Mouse (Mus musculus) midbrain, embryonic 11.5 days (tissue): Measurements from ENCODE around the gene Lsmem1. TPM values are rescaled to one million over a fixed set of nuclear protein-coding genes. Genes with fewer than 3 reads are reported as not detected.

ENCODE experiments used
- ATAC-seq: fragments of 200-750 bp; cut with Nextera tagmentation; 2 replicates; pipeline ENCODE4 v1.8.0; 2017; ENCODE audit warnings: moderate TSS enrichment, moderate library complexity; ENCODE audit not compliant: low FRiP score
- DNase-seq: peaks from one replicate; pipeline ENCODE4 v3.0.0; 2015; ENCODE audit warnings: low spot score; ENCODE audit errors: missing footprints
- H3K27ac ChIP-seq: fragments of 300-500 bp; sonication (generic); 2 replicates; pipeline ENCODE4 v1.5.1; 2014; ENCODE audit warnings: low read depth, low read length
- H3K27me3 ChIP-seq: fragments of 300-500 bp; sonication (generic); 2 replicates; pipeline ENCODE4 v1.6.1; 2014; ENCODE audit warnings: mild to moderate bottlenecking, low read length, moderate library complexity, mixed read lengths; ENCODE audit not compliant: control insufficient read depth, insufficient read depth
- H3K36me3 ChIP-seq: fragments of 300-500 bp; sonication (generic); 2 replicates; pipeline ENCODE4 v1.6.1; 2014; ENCODE audit warnings: mild to moderate bottlenecking, low read length, moderate library complexity, mixed read lengths; ENCODE audit not compliant: control insufficient read depth, insufficient read depth
- H3K4me1 ChIP-seq: fragments of 300-500 bp; sonication (generic); 2 replicates; pipeline ENCODE4 v1.6.1; 2014; ENCODE audit warnings: low read length; ENCODE audit not compliant: control insufficient read depth, insufficient read depth
- H3K4me2 ChIP-seq: fragments of 300-500 bp; sonication (generic); 2 replicates; pipeline ENCODE4 v1.6.1; 2014; ENCODE audit warnings: mild to moderate bottlenecking, moderate library complexity
- H3K4me3 ChIP-seq: fragments of 300-500 bp; sonication (generic); 2 replicates; pipeline ENCODE4 v1.5.1; 2014; ENCODE audit warnings: low read depth, low read length
- H3K9ac ChIP-seq: fragments of 300-500 bp; sonication (generic); 2 replicates; pipeline ENCODE4 v1.6.1; 2014; ENCODE audit warnings: low read length
- H3K9me3 ChIP-seq: fragments of 300-500 bp; sonication (generic); 2 replicates; pipeline ENCODE4 v1.6.1; 2016; ENCODE audit warnings: low read length; ENCODE audit not compliant: control insufficient read depth
- WGBS: fragments of 180-500 bp; shearing (Covaris S2); extraction: QIAGEN DNeasy Blood & Tissue Kit; methylation state at CpG from one replicate; pipeline ENCODE4 v1.1.7; 2014; 5-methylcytosine and 5-hydroxymethylcytosine counted together
- microRNA counts: library from miRNA; unstranded; fragments of <30 nt; microRNA quantifications from one replicate; lab custom pipeline; 2015
- microRNA-seq: library from miRNA; unstranded; fragments of <30 nt; microRNA quantifications from one replicate; pipeline ENCODE4, GENCODE M21; 2017
- polyA plus RNA-seq: library from polyadenylated mRNA; unstranded; fragments of >200 nt; fragmentation: Nextera tagmentation; extraction: Ambion mirVana; gene quantifications from 2 replicates; pipeline ENCODE4 v1.2.1, GENCODE M21; 2014

Lsmem1 gene
- polyA plus RNA-seq, 1 experiment from 2014 or later = not detected

- 47% methylated on average over 11 of the region's 11 CpGs for WGBS
- Histone ChIP-seq H3K36me3 (no peaks in the 10 kb centered on the region), H3K4me1 (peaks cover 4% of the 10 kb centered on the region), H3K9me3 (no peaks in the 10 kb centered on the region), H3K27ac (no peak overlapping the region), H3K9ac (no peak overlapping the region), H3K27me3 (peaks cover 21% of the 10 kb centered on the region), H3K4me3 (0 out of 2 replicates have a peak overlapping the region, but pooled peaks have one; percentile 38), H3K4me2 (peak overlapping the region; percentile 79)
- ATAC-seq (no peak), DNase-seq (peak; percentile 90)
These were observed 64.8 kb downstream of the Lsmem1 start for GRCm38 (mm10) chr12:40134529-40134928.

GRCm38 (mm10) chr12:40133573-40134271 lies 65.6 kb downstream of the Lsmem1 start, which contains the start of gene Scin:
Gene Scin (minus strand): TSS chr12:40134228.
- Histone ChIP-seq H3K9ac (peak within 1 kb of the TSS; percentile 48; the same call in 1 of the 2 replicates), H3K27ac (no peak within 1 kb of the TSS), H3K9me3 (no peaks in the 10 kb centered on the region), H3K27me3 (peaks cover 21% of the 10 kb centered on the region), H3K36me3 (no peaks in the 10 kb centered on the region), H3K4me1 (peaks cover 4% of the 10 kb centered on the region), H3K4me2 (peak within 1 kb of the TSS; percentile 79), H3K4me3 (peak within 1 kb of the TSS; percentile 38)
- peak; percentile 67 for ATAC-seq
- WGBS = 2% methylated on average over 39 of the region's 39 CpGs
- peak; percentile 93 for DNase-seq

GRCm38 (mm10) chr12:40133194-40133572 lies 66.1 kb downstream of the Lsmem1 start:
- ATAC-seq (no peak), DNase-seq (peak; percentile 91)
- Histone ChIP-seq H3K27me3 (peaks cover 21% of the 10 kb centered on the region), H3K9ac (no peak overlapping the region), H3K4me1 (peaks cover 4% of the 10 kb centered on the region), H3K36me3 (no peaks in the 10 kb centered on the region), H3K4me3 (peak overlapping the region; percentile 38), H3K4me2 (peak overlapping the region; percentile 79), H3K9me3 (no peaks in the 10 kb centered on the region), H3K27ac (no peak overlapping the region)
- WGBS = 20% methylated on average over 10 of the region's 10 CpGs

MicroRNAs within 50 kb of the gene (microRNA counts, 519-probe panel; counts per million panel counts)
- not detected for microRNA mmu-miR-1938 (lab: Ali Mortazavi, UCI)

Small RNAs within 50 kb of the gene (microRNA-seq; reads per million reads assigned to microRNA genes)
- 1.1 reads per million for gene Mir1938

Other genes with a start within 250 kb of the Lsmem1 start
- 90.5 and 94.7 TPM in 2 replicates for gene Arl4a, start 161.5 kb downstream of the Lsmem1 start, polyA plus RNA-seq
- 0.06 and 0.15 TPM in 2 replicates for gene Scin, start 65.3 kb downstream of the Lsmem1 start, polyA plus RNA-seq
- 198 and 210 TPM in 2 replicates for gene Ifrd1, start 49.0 kb upstream of the Lsmem1 start, polyA plus RNA-seq
- 40.0 and 43.7 TPM in 2 replicates for gene Zfp277, start 246.4 kb upstream of the Lsmem1 start, polyA plus RNA-seq
- 10.2 and 12.6 TPM in 2 replicates for gene Dock4, start 246.5 kb upstream of the Lsmem1 start, polyA plus RNA-seq